Mouse (Mus musculus): Measurements from ENCODE around the gene Pex11a. TPM values are rescaled to one million over a fixed set of nuclear protein-coding genes. Genes with fewer than 3 reads are reported as not detected.
"Not testable (repeated sequence)": the region's sequence is repeated elsewhere in the genome, so short reads cannot be mapped to it uniquely, and the experiment has no call there.

Gene Pex11a
- polyA plus RNA-seq (2014; fragmentation: Nextera tagmentation; extraction: Ambion mirVana): 15.1 and 16.7 TPM in 2 replicates

GRCm38 (mm10) chr7:79742659-79743536 is at the start of gene Pex11a, which contains the start of gene Wdr93:
Gene Pex11a, minus strand, starts transcription at chr7:79743131.
Gene Wdr93, plus strand, starts transcription at chr7:79743163.
- Histone ChIP-seq H3K4me2 (ENCODE audit: low read length) (peak within 1 kb of the TSS; percentile 97), H3K4me1 (ENCODE audit: control insufficient read depth, insufficient read depth, low read length) (peaks cover 6% of the 10 kb centered on the region), H3K4me3 (ENCODE audit: low read depth, low read length) (peak within 1 kb of the TSS; percentile 69), H3K27me3 (replicated peaks; ENCODE audit: control insufficient read depth, insufficient read depth, low read length) (no peaks in the 10 kb centered on the region), H3K9ac (ENCODE audit: low read length) (peak within 1 kb of the TSS; percentile 70), H3K27ac (ENCODE audit: low read depth, low read length) (no peak within 1 kb of the TSS), H3K9me3 (replicated peaks; ENCODE audit: control insufficient read depth, low read length) (no peaks in the 10 kb centered on the region), H3K36me3 (ENCODE audit: control insufficient read depth, insufficient read depth, low read length) (no peaks in the 10 kb centered on the region)
- DNase-seq (ENCODE audit: low spot score) (peak; percentile 93), ATAC-seq (peak; percentile 93)
- 3% methylated on average over 46 of the region's 46 CpGs for WGBS

- H3K36me3 ChIP-seq (ENCODE audit: control insufficient read depth, insufficient read depth, low read length); H3K27ac ChIP-seq (ENCODE audit: low read depth, low read length); H3K4me2 ChIP-seq (ENCODE audit: low read length); H3K9me3 ChIP-seq (replicated peaks; ENCODE audit: control insufficient read depth, low read length); ATAC-seq; DNase-seq (ENCODE audit: low spot score); H3K4me1 ChIP-seq (ENCODE audit: control insufficient read depth, insufficient read depth, low read length); H3K9ac ChIP-seq (ENCODE audit: low read length); H3K4me3 ChIP-seq (ENCODE audit: low read depth, low read length): not testable (repeated sequence)
- 26% methylated on average over 2 of the region's 2 CpGs for WGBS
- peaks cover 26% of the 10 kb centered on the region for H3K27me3 ChIP-seq (replicated peaks; ENCODE audit: control insufficient read depth, insufficient read depth, low read length)
These were observed 46.9 kb upstream of the Pex11a start for GRCm38 (mm10) chr7:79789812-79790211.

GRCm38 (mm10) chr7:79786295-79786694 is 43.4 kb upstream of the Pex11a start:
- Histone ChIP-seq H3K4me2 (ENCODE audit: low read length) (no peak overlapping the region), H3K9ac (ENCODE audit: low read length) (no peak overlapping the region), H3K4me1 (ENCODE audit: control insufficient read depth, insufficient read depth, low read length) (no peaks in the 10 kb centered on the region), H3K27ac (ENCODE audit: low read depth, low read length) (no peak overlapping the region), H3K27me3 (replicated peaks; ENCODE audit: control insufficient read depth, insufficient read depth, low read length) (peaks cover 3% of the 10 kb centered on the region), H3K4me3 (ENCODE audit: low read depth, low read length) (no peak overlapping the region), H3K9me3 (replicated peaks; ENCODE audit: control insufficient read depth, low read length) (no peaks in the 10 kb centered on the region), H3K36me3 (ENCODE audit: control insufficient read depth, insufficient read depth, low read length) (no peaks in the 10 kb centered on the region)
- 20% methylated on average over 6 of the region's 6 CpGs for WGBS
- DNase-seq (ENCODE audit: low spot score) (peak; percentile 85), ATAC-seq (peak; percentile 57)

GRCm38 (mm10) chr7:79782516-79782855 is 39.6 kb upstream of the Pex11a start:
- Histone ChIP-seq H3K4me2 (ENCODE audit: low read length) (no peak overlapping the region), H3K27me3 (replicated peaks; ENCODE audit: control insufficient read depth, insufficient read depth, low read length) (no peaks in the 10 kb centered on the region), H3K9me3 (replicated peaks; ENCODE audit: control insufficient read depth, low read length) (no peaks in the 10 kb centered on the region), H3K9ac (ENCODE audit: low read length) (no peak overlapping the region), H3K27ac (ENCODE audit: low read depth, low read length) (no peak overlapping the region), H3K4me3 (ENCODE audit: low read depth, low read length) (no peak overlapping the region), H3K4me1 (ENCODE audit: control insufficient read depth, insufficient read depth, low read length) (no peaks in the 10 kb centered on the region), H3K36me3 (ENCODE audit: control insufficient read depth, insufficient read depth, low read length) (no peaks in the 10 kb centered on the region)
- ATAC-seq: no peak
- no peak for DNase-seq (ENCODE audit: low spot score)
- 83% methylated on average over 2 of the region's 2 CpGs for WGBS

GRCm38 (mm10) chr7:79781826-79782515 is 39.0 kb upstream of the Pex11a start:
- DNase-seq (ENCODE audit: low spot score) (no peak), ATAC-seq (no peak)
- Histone ChIP-seq H3K36me3 (ENCODE audit: control insufficient read depth, insufficient read depth, low read length) (no peaks in the 10 kb centered on the region), H3K9me3 (replicated peaks; ENCODE audit: control insufficient read depth, low read length) (no peaks in the 10 kb centered on the region), H3K27me3 (replicated peaks; ENCODE audit: control insufficient read depth, insufficient read depth, low read length) (no peaks in the 10 kb centered on the region), H3K9ac (ENCODE audit: low read length) (no peak overlapping the region), H3K4me2 (ENCODE audit: low read length) (no peak overlapping the region), H3K4me3 (ENCODE audit: low read depth, low read length) (no peak overlapping the region), H3K4me1 (ENCODE audit: control insufficient read depth, insufficient read depth, low read length) (no peaks in the 10 kb centered on the region), H3K27ac (ENCODE audit: low read depth, low read length) (no peak overlapping the region)
- 83% methylated on average over 11 of the region's 11 CpGs for WGBS

GRCm38 (mm10) chr7:79780647-79781626 is 38.0 kb upstream of the Pex11a start:
- no peaks in the 10 kb centered on the region for H3K9me3 ChIP-seq (replicated peaks; ENCODE audit: control insufficient read depth, low read length)
- no peaks in the 10 kb centered on the region for H3K36me3 ChIP-seq (ENCODE audit: control insufficient read depth, insufficient read depth, low read length)
- ATAC-seq (peak; percentile 63), DNase-seq (ENCODE audit: low spot score) (peak; percentile 78)
- no peaks in the 10 kb centered on the region for H3K4me1 ChIP-seq (ENCODE audit: control insufficient read depth, insufficient read depth, low read length)
- WGBS: 33% methylated on average over 16 of the region's 16 CpGs
- no peak overlapping the region for H3K27ac ChIP-seq (ENCODE audit: low read depth, low read length)
- no peaks in the 10 kb centered on the region for H3K27me3 ChIP-seq (replicated peaks; ENCODE audit: control insufficient read depth, insufficient read depth, low read length)
- H3K4me2 ChIP-seq (ENCODE audit: low read length): peak overlapping the region; percentile 35
- no peak overlapping the region for H3K4me3 ChIP-seq (ENCODE audit: low read depth, low read length)
- H3K9ac ChIP-seq (ENCODE audit: low read length): no peak overlapping the region

- Histone ChIP-seq H3K9ac (ENCODE audit: low read length) (no peak overlapping the region), H3K36me3 (ENCODE audit: control insufficient read depth, insufficient read depth, low read length) (no peaks in the 10 kb centered on the region), H3K4me1 (ENCODE audit: control insufficient read depth, insufficient read depth, low read length) (no peaks in the 10 kb centered on the region), H3K27ac (ENCODE audit: low read depth, low read length) (no peak overlapping the region), H3K4me3 (ENCODE audit: low read depth, low read length) (no peak overlapping the region), H3K4me2 (ENCODE audit: low read length) (no peak overlapping the region), H3K27me3 (replicated peaks; ENCODE audit: control insufficient read depth, insufficient read depth, low read length) (no peaks in the 10 kb centered on the region), H3K9me3 (replicated peaks; ENCODE audit: control insufficient read depth, low read length) (no peaks in the 10 kb centered on the region)
- 46% methylated on average over 15 of the region's 15 CpGs for WGBS
- ATAC-seq (no peak), DNase-seq (ENCODE audit: low spot score) (no peak)
These were observed 28.9 kb upstream of the Pex11a start for GRCm38 (mm10) chr7:79771561-79772512.

- 86% methylated on average over 3 of the region's 3 CpGs for WGBS
- Histone ChIP-seq H3K9me3 (replicated peaks; ENCODE audit: control insufficient read depth, low read length) (no peaks in the 10 kb centered on the region), H3K9ac (ENCODE audit: low read length) (no peak overlapping the region), H3K4me2 (ENCODE audit: low read length) (no peak overlapping the region), H3K36me3 (ENCODE audit: control insufficient read depth, insufficient read depth, low read length) (no peaks in the 10 kb centered on the region), H3K27me3 (replicated peaks; ENCODE audit: control insufficient read depth, insufficient read depth, low read length) (no peaks in the 10 kb centered on the region), H3K27ac (ENCODE audit: low read depth, low read length) (no peak overlapping the region), H3K4me1 (ENCODE audit: control insufficient read depth, insufficient read depth, low read length) (no peaks in the 10 kb centered on the region), H3K4me3 (ENCODE audit: low read depth, low read length) (no peak overlapping the region)
- ATAC-seq: no peak
- DNase-seq (ENCODE audit: low spot score): no peak
These were observed 26.7 kb upstream of the Pex11a start for GRCm38 (mm10) chr7:79769664-79770063.

Data from forebrain, embryonic 14.5 days (tissue).